Mouse (Mus musculus): Measurements from ENCODE around the gene Gsx2. TPM values are rescaled to one million over a fixed set of nuclear protein-coding genes. Genes with fewer than 3 reads are reported as not detected.
A peak's percentile ranks its signal among the peaks of the same experiment; 100 is the strongest.

The Gsx2 gene
- not detected for polyA plus RNA-seq (2021)

DNA sequence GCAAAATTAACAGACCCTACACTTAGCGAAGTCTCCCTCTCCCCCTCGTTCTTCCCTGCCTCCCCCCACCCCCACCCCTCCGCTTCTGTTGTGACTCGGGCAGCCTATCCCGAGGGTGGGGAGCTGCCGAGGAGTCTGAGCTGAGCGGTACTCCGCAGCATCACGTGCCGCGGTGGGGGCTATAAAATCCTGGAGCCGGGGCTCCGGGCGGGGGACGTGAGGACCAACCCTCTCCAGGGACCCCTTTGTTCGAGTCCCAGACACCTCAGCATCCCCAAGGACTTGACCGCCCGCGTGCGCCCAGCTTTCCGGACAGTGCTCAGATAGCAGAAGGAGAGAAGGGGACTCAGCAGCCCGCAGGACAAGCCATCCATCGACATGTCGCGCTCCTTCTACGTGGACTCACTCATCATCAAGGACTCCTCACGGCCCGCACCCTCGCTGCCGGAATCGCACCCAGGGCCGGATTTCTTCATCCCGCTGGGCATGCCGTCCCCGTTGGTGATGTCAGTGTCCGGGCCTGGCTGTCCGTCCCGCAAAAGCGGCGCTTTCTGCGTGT, at the start of gene Gsx2:
Gsx2 (plus strand) TSS at position 219 of the 559 bp plus-strand sequence.
- no peak for TF ChIP-seq CTCF (IDR thresholded peaks at IDR 0.05)
- ChIA-PET POLR2A (no interaction called here), CTCF (interaction anchor here (0.7 to 0.8 kb wide), 2 partner anchors 8 to 9 kb away, joined by 3 read pairs; no protein-coding TSS in a partner anchor)
- ATAC-seq (no peak), DNase-seq (ENCODE audit: low read depth, low spot score) (no peak)
- H3K27me3 ChIP-seq: peaks cover 85% of the 10 kb centered on the region
- in situ Hi-C loops (cut with MboI; ENCODE audit: low pct_unique_long_range_greater_than_20kb): no loop called here

DNA sequence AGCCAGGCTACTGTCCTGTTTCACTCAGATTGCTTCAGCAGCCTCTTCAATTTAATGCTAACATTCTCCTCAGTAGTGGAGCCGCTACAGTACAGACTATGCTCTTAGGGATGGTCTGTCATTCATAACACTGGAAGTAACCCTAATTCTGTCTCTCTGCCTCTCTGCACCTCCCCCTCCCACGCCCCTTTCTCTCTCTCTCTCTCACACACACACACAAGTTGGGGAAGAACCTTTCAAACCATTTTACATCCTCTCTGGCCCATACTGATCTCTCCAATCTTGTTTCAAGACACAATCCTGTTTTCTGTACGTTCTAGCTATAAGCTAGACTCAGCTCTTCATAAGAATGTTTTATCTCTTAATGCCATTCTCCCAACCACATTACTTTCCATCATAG, 39.9 kb upstream of the Gsx2 start:
- no peak for ATAC-seq
- no peak for TF ChIP-seq CTCF (IDR thresholded peaks at IDR 0.05)
- in situ Hi-C loops (cut with MboI; ENCODE audit: low pct_unique_long_range_greater_than_20kb): no loop called here
- ChIA-PET CTCF (interaction anchor here (1.0 to 2.4 kb wide), 6 partner anchors 9 to 93 kb away, joined by 3 to 7 read pairs (median 5); no protein-coding TSS in a partner anchor), POLR2A (interaction anchor here (0.9 kb wide), 1 partner anchor 16 kb away, joined by 3 read pairs; no protein-coding TSS in a partner anchor)
- DNase-seq (ENCODE audit: low read depth, low spot score): no peak
- H3K27me3 ChIP-seq: no peaks in the 10 kb centered on the region

DNA sequence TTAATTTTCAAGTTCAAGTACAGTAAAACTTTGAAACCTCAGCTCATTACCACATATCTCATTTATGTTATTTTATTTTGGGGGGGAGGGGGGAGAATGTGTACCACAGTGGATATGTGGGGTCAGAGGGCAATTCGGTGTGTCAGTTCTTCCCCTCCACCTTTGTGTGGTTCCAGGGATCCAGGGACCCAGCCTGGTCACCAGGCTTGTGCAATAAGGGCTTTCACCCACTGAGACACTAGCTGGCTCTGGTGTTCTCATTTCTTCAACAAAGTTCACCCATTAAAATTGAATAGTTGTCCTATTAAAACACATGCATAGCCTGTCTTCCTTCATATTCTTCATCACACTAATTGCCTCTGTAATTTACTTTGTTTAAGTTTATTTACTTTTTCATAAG, 36.1 kb upstream of the Gsx2 start:
- in situ Hi-C loops (cut with MboI; ENCODE audit: low pct_unique_long_range_greater_than_20kb): no loop called here
- ATAC-seq (no peak), DNase-seq (ENCODE audit: low read depth, low spot score) (no peak)
- ChIA-PET CTCF (interaction anchor here (1.1 to 1.4 kb wide), 3 partner anchors 24 to 117 kb away, joined by 3 read pairs; no protein-coding TSS in a partner anchor), POLR2A (interaction anchor here (0.7 to 0.9 kb wide), 4 partner anchors 17 to 78 kb away, joined by 3 to 5 read pairs (median 4); no protein-coding TSS in a partner anchor)
- no peaks in the 10 kb centered on the region for H3K27me3 ChIP-seq
- TF ChIP-seq CTCF (IDR thresholded peaks at IDR 0.05): no peak

DNA sequence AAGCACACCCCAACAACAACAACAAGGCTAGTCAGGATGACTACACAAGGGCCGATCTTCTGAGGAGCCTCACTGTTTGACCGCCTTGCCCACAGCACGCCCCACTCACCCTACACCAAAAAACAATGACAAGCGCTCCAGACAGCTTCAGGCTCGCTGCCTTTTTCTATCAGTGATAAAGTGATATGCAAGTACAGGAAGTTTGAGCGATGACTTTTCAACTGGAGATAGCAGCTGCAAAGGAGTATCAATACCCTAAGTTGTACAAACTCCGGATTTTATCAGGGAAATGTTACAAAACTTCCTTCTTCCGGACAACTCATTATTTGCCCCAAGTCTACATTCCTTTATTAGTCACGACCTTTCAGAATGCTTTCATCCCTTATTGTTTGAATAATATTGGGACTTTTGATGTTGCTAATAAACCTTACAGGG, 32.4 kb upstream of the Gsx2 start:
- CTCF ChIA-PET: interaction anchor here (1.0 to 1.7 kb wide), 2 partner anchors 10 to 12 kb away, joined by 3 to 5 read pairs; no protein-coding TSS in a partner anchor
- in situ Hi-C loops (cut with MboI; ENCODE audit: low pct_unique_long_range_greater_than_20kb): loop anchor here (10.0 kb wide), 1 partner anchor 248 kb away; no protein-coding TSS in a partner anchor
- no peak for ATAC-seq
- H3K27me3 ChIP-seq: no peaks in the 10 kb centered on the region
- no peak for TF ChIP-seq CTCF (IDR thresholded peaks at IDR 0.05)
- POLR2A ChIA-PET: interaction anchor here (0.7 kb wide), 1 partner anchor 94 kb away, joined by 3 read pairs; no protein-coding TSS in a partner anchor
- DNase-seq (ENCODE audit: low read depth, low spot score): no peak

DNA sequence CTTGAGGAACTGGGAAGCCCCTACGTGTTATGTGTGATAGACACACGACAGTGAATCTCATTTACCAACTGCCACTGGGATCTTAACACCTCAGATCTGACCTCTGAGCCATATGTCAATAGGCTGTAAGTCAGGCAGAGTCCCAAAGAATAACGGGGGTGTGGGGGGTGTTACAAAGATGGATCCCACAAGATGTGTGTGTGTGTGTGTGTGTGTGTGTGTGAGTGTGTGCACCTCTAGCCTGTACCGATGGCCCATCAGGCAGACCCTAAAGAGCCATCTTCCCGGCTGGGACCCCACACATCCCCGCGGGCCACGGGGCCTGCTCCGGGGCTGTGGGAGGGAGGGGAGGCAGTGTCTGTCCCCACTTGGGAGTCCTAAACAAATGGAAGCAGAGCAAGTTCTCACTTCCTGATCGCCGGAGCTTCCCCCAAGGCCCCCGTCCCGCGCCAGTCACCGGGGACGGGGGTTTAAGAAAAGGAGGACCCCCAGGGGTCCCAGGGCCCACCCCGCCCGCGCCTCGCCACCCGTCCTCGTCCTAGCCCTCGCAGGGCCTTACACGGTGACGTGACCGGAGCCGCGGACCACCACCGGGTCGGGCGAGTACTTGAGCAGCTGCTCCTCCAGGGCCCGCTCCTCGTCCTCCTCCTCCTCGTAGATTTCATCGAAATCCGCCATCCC, 31.6 kb upstream of the Gsx2 start:
- no peaks in the 10 kb centered on the region for H3K27me3 ChIP-seq
- ChIA-PET CTCF (interaction anchor here (1.0 kb wide), 1 partner anchor 11 kb away, joined by 3 read pairs; no protein-coding TSS in a partner anchor), POLR2A (interaction anchor here (0.8 kb wide), 1 partner anchor 84 kb away, joined by 5 read pairs; no protein-coding TSS in a partner anchor)
- in situ Hi-C loops (cut with MboI; ENCODE audit: low pct_unique_long_range_greater_than_20kb): loop anchor here (10.0 kb wide), 1 partner anchor 249 kb away; no protein-coding TSS in a partner anchor
- ATAC-seq (peak; percentile 34), DNase-seq (ENCODE audit: low read depth, low spot score) (no peak)
- no peak for TF ChIP-seq CTCF (IDR thresholded peaks at IDR 0.05)

DNA sequence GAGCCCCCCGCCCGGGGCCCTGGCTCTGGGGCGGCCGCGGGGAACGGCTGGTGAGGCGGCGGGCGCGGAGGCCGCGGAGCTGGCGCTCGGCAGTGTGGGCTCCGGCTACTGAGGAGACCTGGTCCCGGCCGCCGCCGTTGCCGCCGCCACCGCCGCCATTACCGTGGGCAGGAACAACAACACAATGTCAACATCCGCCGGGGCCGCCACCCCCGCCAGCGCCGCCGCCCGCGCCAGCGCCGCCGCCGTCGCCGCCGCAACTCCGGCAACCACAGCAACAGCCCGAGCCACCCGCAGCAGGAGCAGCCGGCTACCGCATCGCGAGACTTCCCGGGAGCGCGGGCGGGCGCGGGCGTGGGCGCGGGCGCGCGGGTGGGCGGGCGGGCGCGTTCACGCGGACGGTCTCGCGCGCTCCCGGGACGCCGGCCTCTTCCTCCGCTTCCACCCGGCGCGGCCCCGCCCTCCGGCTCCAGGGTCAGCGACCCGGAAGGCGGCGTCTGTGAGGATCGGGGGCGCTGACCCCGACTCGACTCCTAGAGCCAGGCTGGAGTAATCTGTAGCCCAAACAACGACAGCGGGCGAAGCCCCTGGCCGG, 31.0 kb upstream of the Gsx2 start, which contains the start of gene Chic2:
Chic2 (minus strand) TSS at position 465 of the 595 bp plus-strand sequence.
- CTCF ChIA-PET: no interaction called here
- no peaks in the 10 kb centered on the region for H3K27me3 ChIP-seq
- POLR2A ChIA-PET: interaction anchor here (0.8 kb wide), 1 partner anchor 84 kb away, joined by 5 read pairs; no protein-coding TSS in a partner anchor
- in situ Hi-C loops (cut with MboI; ENCODE audit: low pct_unique_long_range_greater_than_20kb): loop anchor here (10.0 kb wide), 1 partner anchor 250 kb away; no protein-coding TSS in a partner anchor
- ATAC-seq: peak; percentile 91
- DNase-seq (ENCODE audit: low read depth, low spot score): no peak
- no peak for TF ChIP-seq CTCF (IDR thresholded peaks at IDR 0.05)

DNA sequence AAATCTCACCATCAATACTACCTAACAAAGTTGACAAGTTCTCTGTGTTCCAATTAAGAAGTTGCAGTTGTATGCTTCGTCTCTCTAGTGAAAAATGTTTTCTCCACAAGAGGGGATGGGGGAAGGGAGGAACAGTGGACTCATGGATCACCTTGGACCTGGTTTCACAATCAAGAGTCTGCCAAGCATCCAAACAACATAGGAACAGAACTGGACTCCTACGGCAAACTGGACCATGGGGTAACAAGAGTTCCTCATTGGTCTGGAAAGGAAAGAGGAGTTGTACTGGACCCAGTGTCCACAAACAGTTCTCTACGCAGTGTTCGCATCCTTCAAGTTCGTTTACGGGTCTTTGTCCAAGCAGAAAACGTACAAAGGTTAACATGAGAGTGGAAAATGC, 30.0 kb upstream of the Gsx2 start:
- CTCF ChIA-PET: no interaction called here
- in situ Hi-C loops (cut with MboI; ENCODE audit: low pct_unique_long_range_greater_than_20kb): loop anchor here (5.0 to 10.0 kb wide), 2 partner anchors 83 to 251 kb away; no protein-coding TSS in a partner anchor
- no peak for TF ChIP-seq CTCF (IDR thresholded peaks at IDR 0.05)
- ATAC-seq: no peak
- POLR2A ChIA-PET: no interaction called here
- no peak for DNase-seq (ENCODE audit: low read depth, low spot score)
- H3K27me3 ChIP-seq: no peaks in the 10 kb centered on the region

DNA sequence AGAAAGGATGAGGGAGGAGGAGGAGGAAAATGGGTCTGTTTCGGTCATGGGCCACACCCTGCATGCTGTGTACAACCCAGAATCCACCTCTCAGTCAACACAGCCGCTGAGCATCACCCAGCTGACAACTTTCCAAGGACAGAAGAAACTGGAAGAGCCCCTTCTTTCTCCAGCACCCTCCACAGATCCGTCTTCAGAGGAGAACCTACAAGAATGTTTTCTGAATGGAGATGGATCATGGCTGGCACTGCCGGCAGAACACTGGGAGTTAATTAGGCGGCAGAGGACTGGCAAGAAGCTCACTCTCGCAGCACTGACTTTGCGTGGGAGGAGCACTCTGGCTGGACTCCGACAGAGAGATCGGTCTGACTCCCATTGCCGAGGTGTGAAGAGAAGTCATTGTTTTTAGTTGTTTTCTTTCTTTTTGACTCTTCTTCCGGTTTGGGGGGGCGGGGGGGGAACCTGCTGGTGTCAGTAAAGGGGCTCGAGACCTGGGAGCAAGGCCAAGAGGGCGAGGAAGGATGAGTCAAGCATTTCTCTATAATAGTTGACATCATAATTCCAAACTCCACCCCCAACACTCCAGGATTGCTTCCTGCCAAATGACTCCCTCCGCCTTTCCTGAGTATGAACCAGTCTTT, 28.6 kb upstream of the Gsx2 start:
- in situ Hi-C loops (cut with MboI; ENCODE audit: low pct_unique_long_range_greater_than_20kb): loop anchor here (5.0 to 10.0 kb wide), 2 partner anchors 84 to 252 kb away; no protein-coding TSS in a partner anchor
- DNase-seq (ENCODE audit: low read depth, low spot score) (no peak), ATAC-seq (no peak)
- TF ChIP-seq CTCF (IDR thresholded peaks at IDR 0.05): no peak
- ChIA-PET CTCF (no interaction called here), POLR2A (no interaction called here)
- H3K27me3 ChIP-seq: no peaks in the 10 kb centered on the region

DNA sequence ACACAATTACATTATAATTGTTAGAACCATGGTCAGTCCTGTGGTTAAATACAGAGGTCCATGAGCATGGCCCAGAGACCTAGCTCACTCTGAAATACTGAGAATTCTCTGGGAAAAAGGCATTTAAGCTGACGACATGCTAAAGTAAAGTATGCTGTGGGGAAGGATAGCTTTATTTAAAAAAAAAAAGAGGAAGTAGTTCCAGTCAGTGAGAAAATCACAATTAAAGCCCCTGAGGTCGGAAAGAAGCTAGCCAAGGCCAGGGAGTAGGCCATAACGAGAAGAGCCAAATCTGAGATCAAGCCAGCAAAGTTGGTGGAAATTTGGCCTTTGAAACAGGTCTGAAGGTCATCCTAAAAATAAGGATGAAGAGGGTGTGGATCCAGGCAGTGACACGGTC, 24.3 kb upstream of the Gsx2 start:
- H3K27me3 ChIP-seq: no peaks in the 10 kb centered on the region
- no peak for TF ChIP-seq CTCF (IDR thresholded peaks at IDR 0.05)
- ATAC-seq (no peak), DNase-seq (ENCODE audit: low read depth, low spot score) (no peak)
- CTCF ChIA-PET: interaction anchor here (1.2 to 1.5 kb wide), 2 partner anchors 35 to 90 kb away, joined by 3 to 4 read pairs; no protein-coding TSS in a partner anchor
- in situ Hi-C loops (cut with MboI; ENCODE audit: low pct_unique_long_range_greater_than_20kb): no loop called here
- POLR2A ChIA-PET: interaction anchor here (0.6 kb wide), 1 partner anchor 1062 kb away, joined by 4 read pairs; no protein-coding TSS in a partner anchor

DNA sequence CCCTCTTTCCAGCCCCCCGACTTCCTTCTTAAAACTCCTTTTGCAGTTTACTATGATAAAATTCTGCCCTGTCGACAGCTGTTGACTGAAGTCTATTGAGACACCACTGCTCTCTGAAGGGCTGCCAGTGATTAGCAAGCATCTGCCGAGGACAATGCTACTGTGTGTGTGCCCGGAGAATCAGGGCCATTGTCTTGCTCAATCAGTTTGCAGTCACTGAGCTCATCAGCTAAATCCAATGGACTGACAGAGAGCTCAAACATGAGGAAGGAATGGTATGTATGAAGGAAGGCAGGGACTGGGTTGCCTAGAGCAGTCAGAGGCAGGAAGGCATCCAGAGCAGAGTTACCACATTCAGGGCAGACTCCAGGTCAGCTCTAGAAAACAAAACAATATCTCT, 12.2 kb upstream of the Gsx2 start:
- TF ChIP-seq CTCF (IDR thresholded peaks at IDR 0.05): no peak
- CTCF ChIA-PET: interaction anchor here (1.0 to 1.3 kb wide), 2 partner anchors 11 to 31 kb away, joined by 3 read pairs; no protein-coding TSS in a partner anchor
- ATAC-seq (peak; percentile 8), DNase-seq (ENCODE audit: low read depth, low spot score) (no peak)
- POLR2A ChIA-PET: no interaction called here
- in situ Hi-C loops (cut with MboI; ENCODE audit: low pct_unique_long_range_greater_than_20kb): no loop called here
- H3K27me3 ChIP-seq: peaks cover 5% of the 10 kb centered on the region

Measured in Patski (cell line).